Mouse (Mus musculus): ENCODE results near the gene Hecw1.
"Not testable (repeated sequence)": the region's sequence is repeated elsewhere in the genome, so short reads cannot be mapped to it uniquely, and the experiment has no call there.

Hecw1 gene

GRCm38 (mm10) chr13:14365546-14365945 is 157.5 kb downstream of the Hecw1 start:
- DNase-seq: no peak

GRCm38 (mm10) chr13:14327252-14327651 is 195.8 kb downstream of the Hecw1 start:
- DNase-seq: no peak

GRCm38 (mm10) chr13:14306617-14307016 is 216.4 kb downstream of the Hecw1 start:
- no peak for DNase-seq

- no peak for DNase-seq
Observed at GRCm38 (mm10) chr13:14304103-14304502, 218.9 kb downstream of the Hecw1 start.

- no peak for DNase-seq
Observed at GRCm38 (mm10) chr13:14302921-14303320, 220.1 kb downstream of the Hecw1 start.

GRCm38 (mm10) chr13:14290016-14290415 is 233.0 kb downstream of the Hecw1 start:
- DNase-seq: no peak

- no peak for DNase-seq
Observed at GRCm38 (mm10) chr13:14271476-14271875, 251.6 kb downstream of the Hecw1 start.

GRCm38 (mm10) chr13:14260939-14261338 is 262.1 kb downstream of the Hecw1 start:
- DNase-seq: not testable (repeated sequence)

- no peak for DNase-seq
Observed at GRCm38 (mm10) chr13:14245946-14246345, 277.1 kb downstream of the Hecw1 start.

- DNase-seq: no peak
Observed at GRCm38 (mm10) chr13:14179669-14180068, 343.4 kb downstream of the Hecw1 start.

- no peak for DNase-seq
Observed at GRCm38 (mm10) chr13:14177989-14178388, 345.0 kb downstream of the Hecw1 start.

Data from spleen, adult 18-20 months (tissue).